Mouse (Mus musculus) lung, postnatal 0 days (tissue): ENCODE results near the gene Chpf2. TPM values are rescaled to one million over a fixed set of nuclear protein-coding genes. Genes with fewer than 3 reads are reported as not detected.

Experiments used
- ATAC-seq: fragments of 200-750 bp; cut with Nextera tagmentation; 2 replicates; pipeline ENCODE4 v1.8.0; 2017; ENCODE audit warnings: moderate library complexity
- DNase-seq: peaks from one replicate; pipeline ENCODE4 v3.0.0-alpha.2; 2016; ENCODE audit warnings: low spot score
- H3K27ac ChIP-seq: fragments of 300-500 bp; sonication (generic); 2 replicates; pipeline ENCODE4 v1.5.1; 2014; ENCODE audit warnings: antibody characterized with exemption, mild to moderate bottlenecking, low read length, mixed read lengths
- H3K27me3 ChIP-seq: fragments of 300-500 bp; sonication (generic); replicated peaks from 2 replicates; pipeline ENCODE4 v1.6.1; 2014; ENCODE audit warnings: low read length, mixed read lengths; ENCODE audit not compliant: insufficient read depth
- H3K36me3 ChIP-seq: fragments of 300-500 bp; sonication (generic); 2 replicates; pipeline ENCODE4 v1.6.1; 2014; ENCODE audit warnings: low read length, mixed read lengths; ENCODE audit not compliant: insufficient read depth
- H3K4me1 ChIP-seq: fragments of 300-500 bp; sonication (generic); 2 replicates; pipeline ENCODE4 v1.6.1; 2014; ENCODE audit warnings: antibody characterized with exemption, low read depth, low read length, mixed read lengths; ENCODE audit not compliant: insufficient read depth
- H3K4me2 ChIP-seq: fragments of 300-500 bp; sonication (generic); replicated peaks from 2 replicates; pipeline ENCODE4 v1.6.1; 2014; ENCODE audit warnings: low read depth, mild to moderate bottlenecking, low read length, moderate library complexity, mixed read lengths
- H3K4me3 ChIP-seq: fragments of 300-500 bp; sonication (generic); 2 replicates; pipeline ENCODE4 v1.5.1; 2014; ENCODE audit warnings: low read depth, low read length
- H3K9ac ChIP-seq: fragments of 300-500 bp; sonication (generic); replicated peaks from 2 replicates; pipeline ENCODE4 v1.6.1; 2014; ENCODE audit warnings: low read depth, mild to moderate bottlenecking
- H3K9me3 ChIP-seq: fragments of 300-500 bp; sonication (generic); 2 replicates; pipeline ENCODE4 v1.6.1; 2016; ENCODE audit warnings: low read length, mixed read lengths
- CTCF ChIP-seq: IDR thresholded peaks from 2 replicates; pipeline ENCODE4 v1.5.1; 2016; ENCODE audit warnings: antibody characterized with exemption, mild to moderate bottlenecking
- EP300 ChIP-seq: IDR thresholded peaks from 2 replicates; pipeline ENCODE4 v1.6.1; 2016; ENCODE audit warnings: antibody characterized with exemption, mild to moderate bottlenecking, control low read depth
- WGBS: fragments of 180-500 bp; shearing (Covaris S2); extraction: QIAGEN DNeasy Blood & Tissue Kit; methylation state at CpG from one replicate; pipeline ENCODE4 v1.1.7; 2014; 5-methylcytosine and 5-hydroxymethylcytosine counted together
- polyA plus RNA-seq: library from polyadenylated mRNA; unstranded; fragments of >200 nt; fragmentation: Nextera tagmentation; extraction: Ambion mirVana; gene quantifications from 2 replicates; pipeline ENCODE4 v1.2.1, GENCODE M21; 2015

Chpf2 gene
- polyA plus RNA-seq, 1 experiment from 2014 or later, result 22.5 TPM

DNA sequence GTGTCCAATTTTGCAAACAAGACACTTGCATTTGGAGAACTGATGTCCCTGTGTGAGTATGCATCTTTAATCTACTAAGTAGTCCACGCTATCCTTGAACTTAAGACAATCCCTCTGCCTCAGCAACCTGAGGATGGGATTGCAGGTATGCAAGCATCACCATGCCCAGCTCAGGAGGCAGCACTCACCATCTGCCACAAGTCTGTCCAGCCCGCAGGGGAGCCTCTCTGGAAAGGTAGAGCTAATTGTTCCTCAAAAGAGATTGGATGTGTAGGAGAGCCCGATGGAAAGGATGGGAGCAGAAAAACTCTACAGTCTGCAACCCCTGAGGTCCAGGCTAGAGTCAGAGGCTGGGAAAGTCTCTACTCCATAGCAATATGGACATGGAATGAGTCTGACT, 32.4 kb downstream of the Chpf2 start:
- Histone ChIP-seq H3K9ac (no peak overlapping the region), H3K4me3 (no peak overlapping the region), H3K27ac (no peak overlapping the region), H3K27me3 (no peaks in the 10 kb centered on the region), H3K4me1 (no peaks in the 10 kb centered on the region), H3K9me3 (no peaks in the 10 kb centered on the region), H3K36me3 (no peaks in the 10 kb centered on the region), H3K4me2 (no peak overlapping the region)
- no peak for DNase-seq
- TF ChIP-seq EP300, result no peak
- no peak for TF ChIP-seq CTCF
- WGBS, result 80% methylated on average over 3 of the region's 3 CpGs
- ATAC-seq, result no peak

DNA sequence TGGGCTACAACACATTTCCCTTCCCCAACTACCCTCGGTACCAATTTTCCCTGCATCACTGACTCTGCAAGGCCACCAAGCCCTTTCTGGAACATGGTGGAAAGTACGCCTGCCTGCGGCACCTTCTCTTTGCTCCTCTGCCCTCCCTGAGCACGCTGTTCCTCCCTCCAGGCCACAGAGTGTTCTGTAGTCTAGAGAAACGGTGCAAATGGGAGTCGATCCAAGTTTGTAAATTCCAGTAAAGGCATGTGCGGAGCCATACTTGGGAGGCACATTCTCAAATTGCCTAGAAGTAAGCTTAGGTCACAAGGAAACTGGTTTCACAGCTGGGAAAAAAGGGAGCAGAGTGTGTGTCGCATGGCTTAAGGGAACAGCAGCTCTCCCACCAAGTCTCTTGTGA, 33.6 kb downstream of the Chpf2 start:
- Histone ChIP-seq H3K4me2 (no peak overlapping the region), H3K9ac (no peak overlapping the region), H3K27ac (no peak overlapping the region), H3K27me3 (no peaks in the 10 kb centered on the region), H3K36me3 (no peaks in the 10 kb centered on the region), H3K9me3 (no peaks in the 10 kb centered on the region), H3K4me1 (no peaks in the 10 kb centered on the region), H3K4me3 (no peak overlapping the region)
- WGBS, result 37% methylated on average over 8 of the region's 8 CpGs
- DNase-seq (no peak), ATAC-seq (no peak)
- no peak for TF ChIP-seq EP300
- TF ChIP-seq CTCF, result no peak

GRCm38 (mm10) chr5:24620626-24621025, 34.1 kb downstream of the Chpf2 start:
- H3K4me1 ChIP-seq, result no peaks in the 10 kb centered on the region
- H3K9me3 ChIP-seq, result no peaks in the 10 kb centered on the region
- no peak overlapping the region for H3K27ac ChIP-seq
- TF ChIP-seq EP300 (no peak), CTCF (no peak)
- H3K27me3 ChIP-seq, result no peaks in the 10 kb centered on the region
- H3K4me3 ChIP-seq, result no peak overlapping the region
- DNase-seq (no peak), ATAC-seq (no peak)
- no peak overlapping the region for H3K4me2 ChIP-seq
- 70% methylated on average over 8 of the region's 8 CpGs for WGBS
- H3K9ac ChIP-seq, result no peak overlapping the region
- no peaks in the 10 kb centered on the region for H3K36me3 ChIP-seq

GRCm38 (mm10) chr5:24622386-24623040, 36.0 kb downstream of the Chpf2 start:
- Histone ChIP-seq H3K27me3 (no peaks in the 10 kb centered on the region), H3K36me3 (no peaks in the 10 kb centered on the region), H3K27ac (no peak overlapping the region), H3K4me1 (no peaks in the 10 kb centered on the region), H3K4me3 (no peak overlapping the region), H3K9ac (no peak overlapping the region), H3K4me2 (no peak overlapping the region), H3K9me3 (no peaks in the 10 kb centered on the region)
- no peak for TF ChIP-seq EP300
- no peak for TF ChIP-seq CTCF
- 70% methylated on average over 7 of the region's 7 CpGs for WGBS
- peak; percentile 23; the same call in 1 of the 2 replicates for ATAC-seq
- no peak for DNase-seq

DNA sequence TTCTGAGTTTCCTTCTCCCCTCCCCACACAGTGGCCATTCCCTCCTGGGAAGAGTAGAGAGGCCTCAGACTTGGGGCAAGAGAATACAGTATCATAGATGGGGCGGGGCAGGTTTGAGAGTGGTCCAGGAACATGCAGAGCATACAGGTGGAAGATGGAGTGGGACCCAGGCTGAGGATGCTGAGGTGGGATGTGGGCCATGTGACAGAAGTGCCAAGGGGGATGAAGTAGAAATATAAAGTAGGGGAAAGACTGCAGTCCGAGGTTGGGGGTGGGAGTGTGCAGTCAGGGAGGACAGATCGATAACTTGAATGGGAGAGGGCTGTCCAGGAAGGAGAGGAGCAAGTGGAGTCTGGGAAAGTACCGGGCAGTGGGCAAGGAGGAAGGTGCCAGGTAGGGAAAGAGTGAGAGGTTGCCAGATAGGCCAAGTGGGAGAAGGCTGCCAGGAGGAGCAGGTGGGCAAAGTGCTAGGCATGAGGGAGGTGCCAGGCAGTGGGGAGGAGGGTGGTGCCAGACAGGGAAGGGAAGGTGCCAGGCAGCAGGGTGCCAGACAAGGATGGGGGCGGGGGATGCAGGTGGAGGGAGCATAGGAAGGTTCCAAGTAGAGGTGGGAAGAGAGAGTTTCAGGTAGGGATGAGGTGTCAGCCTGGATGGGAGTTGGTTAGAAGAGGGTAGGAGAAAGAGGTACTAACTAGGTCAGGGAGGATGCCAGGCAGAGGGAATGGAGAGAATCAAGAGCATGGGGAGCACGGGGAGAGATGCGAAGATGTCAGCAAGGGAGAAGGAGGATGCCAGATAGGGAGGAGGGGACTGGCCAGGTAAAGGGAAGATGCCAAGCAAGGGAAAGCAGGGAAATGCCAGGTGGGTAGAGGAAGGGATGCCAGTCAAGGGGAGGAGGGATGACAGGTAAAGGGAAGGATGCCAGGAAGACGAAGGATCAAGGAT, 36.8 kb downstream of the Chpf2 start:
- no peak for ATAC-seq
- Histone ChIP-seq H3K4me3 (no peak overlapping the region), H3K9me3 (no peaks in the 10 kb centered on the region), H3K9ac (no peak overlapping the region), H3K4me2 (0 out of 2 replicates have a peak overlapping the region, but pooled peaks have one; percentile 56), H3K4me1 (no peaks in the 10 kb centered on the region), H3K36me3 (no peaks in the 10 kb centered on the region), H3K27ac (no peak overlapping the region), H3K27me3 (no peaks in the 10 kb centered on the region)
- 43% methylated on average over 8 of the region's 8 CpGs for WGBS
- TF ChIP-seq EP300 (no peak), CTCF (no peak)
- no peak for DNase-seq

GRCm38 (mm10) chr5:24623986-24624821, 37.7 kb downstream of the Chpf2 start, which contains the start of gene Smarcd3:
Gene Smarcd3 (minus strand): TSS chr5:24624411.
- H3K9me3 ChIP-seq, result no peaks in the 10 kb centered on the region
- peak within 1 kb of the TSS; percentile 24; the same call in 1 of the 2 replicates for H3K4me3 ChIP-seq
- TF ChIP-seq CTCF, result no peak
- TF ChIP-seq EP300, result no peak
- no peaks in the 10 kb centered on the region for H3K27me3 ChIP-seq
- no peaks in the 10 kb centered on the region for H3K36me3 ChIP-seq
- DNase-seq, result peak; percentile 63
- H3K9ac ChIP-seq, result no peak within 1 kb of the TSS
- WGBS, result 4% methylated on average over 36 of the region's 37 CpGs
- no peaks in the 10 kb centered on the region for H3K4me1 ChIP-seq
- H3K4me2 ChIP-seq, result peak within 1 kb of the TSS; percentile 56
- peak; percentile 43 for ATAC-seq
- H3K27ac ChIP-seq, result no peak within 1 kb of the TSS
